Mouse (Mus musculus): Measurements from ENCODE around the gene Gm10160.
"Not testable (repeated sequence)": the region's sequence is repeated elsewhere in the genome, so short reads cannot be mapped to it uniquely, and the experiment has no call there.

GRCm38 (mm10) chr7:81837771-81838170, 17.8 kb downstream of the Gm10160 start:
- not testable (repeated sequence) for TF ChIP-seq CTCF, EP300 (IDR thresholded peaks at IDR 0.05)

Data from lung, postnatal 0 days (tissue).